Comparison of ENCODE assay signal across 16 mouse cellular contexts in the genomic region with DNA sequence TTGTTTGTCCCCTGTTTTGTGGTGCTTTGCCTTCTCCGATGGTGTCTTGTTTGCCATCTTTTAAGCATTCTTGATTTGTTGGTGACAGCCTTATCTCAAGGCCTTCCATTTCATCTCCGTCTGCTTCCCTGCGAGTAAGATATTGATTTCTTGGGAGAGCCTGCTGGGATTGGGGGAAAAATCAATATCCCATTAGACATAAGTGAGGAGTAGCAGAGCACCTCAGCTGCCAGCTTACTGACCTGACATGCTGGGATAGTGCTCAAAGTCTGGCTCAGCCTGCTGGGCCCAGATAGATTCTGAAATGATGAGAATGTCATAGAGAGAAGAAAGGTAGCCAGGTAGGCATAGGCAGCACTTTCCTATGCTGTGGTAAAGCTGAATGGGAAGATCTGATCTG.
"Had no signal": no experiment of that assay in that cellular context is flagged by ENCODE, and none has a peak within 500 bp of the region (broad histone marks: within the 10 kb centered on the region; RNA-seq: fewer than 3 reads in every experiment).

No protein-coding gene starts in this region.

- H3K36me3 ChIP-seq: limb, embryonic 12.5 days; liver, embryonic 15.5 days; neural tube, embryonic 15.5 days had no signal

- DNase-seq: kidney, adult 18-20 months; kidney, postnatal 10 days; kidney, postnatal 4 days; lung, adult 2 months; lung, postnatal 4 days; right cerebral cortex, postnatal 4 days; spleen, adult 18-20 months; thymus, adult 18-20 months; thymus, postnatal 14 days had no signal

- ATAC-seq: lung, postnatal 0 days had no signal

- H3K4me1 ChIP-seq: limb, embryonic 12.5 days; liver, embryonic 15.5 days; neural tube, embryonic 15.5 days had no signal

- H3K9ac ChIP-seq: limb, embryonic 12.5 days; liver, embryonic 15.5 days; neural tube, embryonic 15.5 days had no signal

- H3K27me3 ChIP-seq: limb, embryonic 12.5 days; liver, embryonic 15.5 days; neural tube, embryonic 15.5 days had no signal

- H3K4me3 ChIP-seq: layer of hippocampus, adult 2 months; limb, embryonic 12.5 days; liver, embryonic 15.5 days; myocyte; neural tube, embryonic 15.5 days had no signal

- H3K4me2 ChIP-seq: limb, embryonic 12.5 days; liver, embryonic 11.5 days; liver, embryonic 15.5 days; neural tube, embryonic 15.5 days had no signal

- H3K27ac ChIP-seq: layer of hippocampus, adult 2 months; limb, embryonic 12.5 days; liver, embryonic 15.5 days; neural tube, embryonic 15.5 days had no signal

- H3K9me3 ChIP-seq: limb, embryonic 12.5 days; liver, embryonic 15.5 days; neural tube, embryonic 15.5 days had no signal
